Mouse (Mus musculus): ENCODE measurements around the gene Uhrf1. TPM values are rescaled to one million over a fixed set of nuclear protein-coding genes. Genes with fewer than 3 reads are reported as not detected.

Gene Uhrf1
- total RNA-seq (2014; rRNA removed) (5.9 and 10.0 TPM in 2 replicates), polyA plus RNA-seq (2015; fragmentation: Nextera tagmentation; extraction: Ambion mirVana) (4.7 and 4.9 TPM in 2 replicates)

DNA sequence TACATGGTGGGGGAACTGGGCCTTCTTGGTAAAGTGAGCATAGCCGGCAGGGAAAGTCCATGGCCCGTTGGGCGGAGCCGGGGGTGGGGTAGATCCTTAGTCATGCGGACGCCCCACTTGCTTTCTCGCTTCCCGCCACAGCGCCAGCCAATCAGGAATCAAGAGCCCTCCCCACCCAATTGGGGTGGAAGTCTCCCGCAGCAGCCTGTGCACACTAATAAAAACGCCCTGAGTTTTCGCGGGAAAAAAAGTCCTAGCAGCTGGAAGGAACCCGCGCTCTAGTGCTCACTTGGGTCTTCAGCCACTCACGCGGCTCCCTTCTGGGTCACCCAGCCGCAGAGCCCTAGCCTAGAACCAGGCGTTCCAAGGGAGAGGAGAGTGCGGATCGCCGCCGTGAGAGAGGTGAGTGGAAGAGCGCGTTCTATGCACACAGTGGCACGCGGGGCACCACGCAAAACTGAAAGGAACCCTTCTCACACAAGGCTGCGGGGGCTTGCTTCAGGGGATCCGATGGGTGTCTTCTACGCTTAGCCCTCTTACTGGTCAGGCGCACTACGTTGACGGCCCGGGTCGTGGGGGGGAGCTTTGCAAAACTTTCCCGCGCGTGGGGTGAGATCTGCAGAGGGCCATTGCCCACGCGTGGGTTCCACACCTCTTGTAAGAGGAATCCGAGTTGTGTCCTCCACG is at the start of gene Uhrf1:
Uhrf1 (plus strand) TSS at position 162 of the 687 bp plus-strand sequence.
- H3K27me3 ChIP-seq (ENCODE audit: insufficient read depth, low read length), result no peaks in the 10 kb centered on the region
- peak within 1 kb of the TSS; percentile 60 for H3K4me3 ChIP-seq (ENCODE audit: low read depth, low read length)
- TF ChIP-seq CTCF (IDR thresholded peaks at IDR 0.05), result no peak
- DNase-seq (ENCODE audit: low spot score), result peak; percentile 77
- no peaks in the 10 kb centered on the region for H3K9me3 ChIP-seq (ENCODE audit: low read length)
- ATAC-seq (ENCODE audit: low FRiP score), result peak; percentile 18
- WGBS, result under 1% methylated on average over 43 of the region's 43 CpGs
- no peaks in the 10 kb centered on the region for H3K36me3 ChIP-seq (ENCODE audit: insufficient read depth, low read length)
- peak within 1 kb of the TSS; percentile 95 for H3K4me2 ChIP-seq (ENCODE audit: low read depth, low read length, poor library complexity, severe bottlenecking)
- H3K9ac ChIP-seq (replicated peaks; ENCODE audit: low read length, poor library complexity, severe bottlenecking), result 0 out of 2 replicates have a peak within 1 kb of the TSS, but pooled peaks have one; percentile 44
- H3K27ac ChIP-seq (ENCODE audit: low read depth, low read length), result no peak within 1 kb of the TSS
- 0 out of 2 replicates have a peak, but pooled peaks cover 3% of the 10 kb centered on the region for H3K4me1 ChIP-seq (ENCODE audit: insufficient read depth, low read length)

DNA sequence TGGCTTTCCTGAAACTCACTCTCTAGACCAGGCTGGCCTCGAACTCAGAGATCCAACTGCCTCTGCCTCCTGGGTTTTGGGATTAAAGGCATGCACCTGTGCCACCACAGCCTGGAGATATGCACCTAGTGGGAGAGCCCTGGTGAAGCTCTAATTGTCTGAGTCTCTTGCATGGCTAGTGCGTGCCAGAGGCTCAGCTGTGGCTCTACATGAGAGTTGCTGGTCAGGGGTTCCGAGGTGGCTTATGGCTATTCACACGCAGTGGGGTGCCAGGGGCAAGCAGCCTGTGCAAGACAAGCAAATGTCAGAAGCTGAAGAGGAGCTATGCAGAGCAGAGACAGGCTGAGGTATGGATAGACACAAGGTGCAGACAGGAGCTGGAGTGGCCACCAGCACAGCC is 48.4 kb upstream of the Uhrf1 start:
- no peak overlapping the region for H3K9ac ChIP-seq (replicated peaks; ENCODE audit: low read length, poor library complexity, severe bottlenecking)
- peaks cover 9% of the 10 kb centered on the region for H3K36me3 ChIP-seq (ENCODE audit: insufficient read depth, low read length)
- H3K4me2 ChIP-seq (ENCODE audit: low read depth, low read length, poor library complexity, severe bottlenecking), result no peak overlapping the region
- peaks cover 9% of the 10 kb centered on the region; the same call in 1 of the 2 replicates for H3K4me1 ChIP-seq (ENCODE audit: insufficient read depth, low read length)
- TF ChIP-seq CTCF (IDR thresholded peaks at IDR 0.05), result no peak
- 82% methylated on average over 4 of the region's 4 CpGs for WGBS
- no peaks in the 10 kb centered on the region for H3K9me3 ChIP-seq (ENCODE audit: low read length)
- ATAC-seq (ENCODE audit: low FRiP score) (no peak), DNase-seq (ENCODE audit: low spot score) (no peak)
- H3K27me3 ChIP-seq (ENCODE audit: insufficient read depth, low read length), result no peaks in the 10 kb centered on the region
- peak overlapping the region; percentile 92 for H3K27ac ChIP-seq (ENCODE audit: low read depth, low read length)
- no peak overlapping the region for H3K4me3 ChIP-seq (ENCODE audit: low read depth, low read length)

DNA sequence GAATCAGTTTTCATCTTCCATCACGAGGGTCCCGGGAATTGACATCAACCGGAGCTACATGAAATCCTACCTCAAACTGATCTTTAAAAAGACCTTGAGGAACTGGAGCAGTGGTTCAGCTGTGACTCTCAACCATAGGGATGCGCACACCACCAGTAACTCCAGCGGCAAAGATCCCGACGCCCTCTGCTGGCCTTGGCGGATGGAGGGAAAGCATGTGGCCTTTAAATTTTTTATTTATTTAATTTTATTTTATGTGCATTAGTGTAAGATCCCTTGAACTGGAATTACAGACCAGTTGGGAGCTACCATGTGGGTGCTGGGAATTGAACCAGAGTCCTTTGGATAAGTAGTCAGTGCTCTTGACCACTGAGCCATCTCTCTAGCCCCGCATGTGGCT is 47.7 kb upstream of the Uhrf1 start:
- no peak; the same call in 1 of the 2 replicates for TF ChIP-seq CTCF (IDR thresholded peaks at IDR 0.05)
- ATAC-seq (ENCODE audit: low FRiP score), result peak; percentile 9; the same call in 1 of the 2 replicates
- H3K36me3 ChIP-seq (ENCODE audit: insufficient read depth, low read length), result peaks cover 17% of the 10 kb centered on the region
- DNase-seq (ENCODE audit: low spot score), result peak; percentile 63
- H3K4me2 ChIP-seq (ENCODE audit: low read depth, low read length, poor library complexity, severe bottlenecking), result peak overlapping the region; percentile 34; the same call in 1 of the 2 replicates
- 15% methylated on average over 9 of the region's 9 CpGs for WGBS
- no peaks in the 10 kb centered on the region for H3K27me3 ChIP-seq (ENCODE audit: insufficient read depth, low read length)
- H3K27ac ChIP-seq (ENCODE audit: low read depth, low read length), result peak overlapping the region; percentile 92
- no peak overlapping the region for H3K9ac ChIP-seq (replicated peaks; ENCODE audit: low read length, poor library complexity, severe bottlenecking)
- H3K4me1 ChIP-seq (ENCODE audit: insufficient read depth, low read length), result peaks cover 13% of the 10 kb centered on the region
- no peak overlapping the region for H3K4me3 ChIP-seq (ENCODE audit: low read depth, low read length)
- no peaks in the 10 kb centered on the region for H3K9me3 ChIP-seq (ENCODE audit: low read length)

DNA sequence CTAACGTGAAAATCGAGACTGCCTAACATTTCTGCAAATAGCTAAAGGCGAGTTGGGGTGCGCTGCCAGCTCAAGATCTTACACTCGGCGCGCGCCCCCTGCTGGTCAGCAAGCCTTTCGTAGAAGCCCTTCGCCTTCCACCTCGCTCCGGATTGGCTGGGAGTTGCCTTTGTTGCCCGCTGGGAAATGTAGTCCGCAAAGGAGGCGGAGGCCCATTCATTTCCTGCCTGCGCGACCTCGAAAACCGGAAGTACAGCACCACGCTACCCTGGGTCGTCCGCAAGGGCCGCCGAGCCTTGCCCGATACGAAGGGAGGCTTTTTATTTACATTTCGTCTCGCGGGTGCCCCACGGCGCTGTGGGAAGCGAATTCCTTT is 47.3 kb upstream of the Uhrf1 start:
- ATAC-seq (ENCODE audit: low FRiP score), result peak; percentile 93
- H3K9ac ChIP-seq (replicated peaks; ENCODE audit: low read length, poor library complexity, severe bottlenecking), result peak overlapping the region; percentile 56
- no peaks in the 10 kb centered on the region for H3K27me3 ChIP-seq (ENCODE audit: insufficient read depth, low read length)
- peak overlapping the region; percentile 61 for H3K4me2 ChIP-seq (ENCODE audit: low read depth, low read length, poor library complexity, severe bottlenecking)
- DNase-seq (ENCODE audit: low spot score), result peak; percentile 99
- H3K36me3 ChIP-seq (ENCODE audit: insufficient read depth, low read length), result peaks cover 21% of the 10 kb centered on the region
- H3K4me3 ChIP-seq (ENCODE audit: low read depth, low read length), result peak overlapping the region; percentile 62
- peak overlapping the region; percentile 92 for H3K27ac ChIP-seq (ENCODE audit: low read depth, low read length)
- TF ChIP-seq CTCF (IDR thresholded peaks at IDR 0.05), result peak; percentile 95
- H3K9me3 ChIP-seq (ENCODE audit: low read length), result no peaks in the 10 kb centered on the region
- under 1% methylated on average over 32 of the region's 32 CpGs for WGBS
- H3K4me1 ChIP-seq (ENCODE audit: insufficient read depth, low read length), result peaks cover 9% of the 10 kb centered on the region

DNA sequence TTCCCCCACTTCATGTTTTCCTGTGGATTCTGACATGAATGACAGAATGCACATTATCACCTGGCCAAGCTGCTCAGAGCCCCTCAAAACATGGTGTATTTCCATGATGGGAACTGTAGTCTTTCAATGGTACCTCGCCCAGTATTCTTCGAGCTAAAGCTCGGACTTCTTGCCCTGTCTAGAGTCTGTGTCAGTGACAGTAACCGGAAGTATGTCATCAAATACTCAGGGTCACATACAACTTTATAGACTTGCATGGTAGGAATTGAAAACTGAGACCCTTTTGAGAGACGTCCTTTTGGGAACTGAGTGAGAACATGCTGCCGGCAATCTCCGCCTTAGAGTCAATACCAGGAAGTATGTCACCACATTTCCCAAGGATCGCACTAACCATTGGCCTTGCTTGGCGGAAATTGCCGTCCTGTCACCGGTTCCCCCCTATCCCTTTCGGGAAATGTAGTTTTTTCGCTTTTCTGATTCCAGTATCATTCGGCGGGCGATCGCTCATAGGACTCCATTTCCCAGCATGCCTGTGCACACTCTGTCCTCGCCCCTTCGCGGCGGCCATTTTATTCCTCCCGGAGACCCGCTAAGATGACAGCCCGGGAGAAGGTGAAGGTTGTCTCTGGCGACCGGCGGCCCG is 46.8 kb upstream of the Uhrf1 start, which contains the start of gene Fem1a:
Fem1a (plus strand) TSS at position 572 of the 643 bp plus-strand sequence.
- WGBS, result 0% methylated on average over 28 of the region's 28 CpGs
- peaks cover 22% of the 10 kb centered on the region for H3K36me3 ChIP-seq (ENCODE audit: insufficient read depth, low read length)
- H3K27me3 ChIP-seq (ENCODE audit: insufficient read depth, low read length), result no peaks in the 10 kb centered on the region
- DNase-seq (ENCODE audit: low spot score) (peak; percentile 99), ATAC-seq (ENCODE audit: low FRiP score) (peak; percentile 93)
- H3K4me3 ChIP-seq (ENCODE audit: low read depth, low read length), result peak within 1 kb of the TSS; percentile 62
- peak within 1 kb of the TSS; percentile 75 for H3K4me2 ChIP-seq (ENCODE audit: low read depth, low read length, poor library complexity, severe bottlenecking)
- no peak for TF ChIP-seq CTCF (IDR thresholded peaks at IDR 0.05)
- H3K4me1 ChIP-seq (ENCODE audit: insufficient read depth, low read length), result peaks cover 11% of the 10 kb centered on the region
- peak within 1 kb of the TSS; percentile 64 for H3K9ac ChIP-seq (replicated peaks; ENCODE audit: low read length, poor library complexity, severe bottlenecking)
- H3K9me3 ChIP-seq (ENCODE audit: low read length), result no peaks in the 10 kb centered on the region
- peak within 1 kb of the TSS; percentile 92 for H3K27ac ChIP-seq (ENCODE audit: low read depth, low read length)
